ENCODE assay signal across 10 mouse cellular contexts in the genomic region with DNA sequence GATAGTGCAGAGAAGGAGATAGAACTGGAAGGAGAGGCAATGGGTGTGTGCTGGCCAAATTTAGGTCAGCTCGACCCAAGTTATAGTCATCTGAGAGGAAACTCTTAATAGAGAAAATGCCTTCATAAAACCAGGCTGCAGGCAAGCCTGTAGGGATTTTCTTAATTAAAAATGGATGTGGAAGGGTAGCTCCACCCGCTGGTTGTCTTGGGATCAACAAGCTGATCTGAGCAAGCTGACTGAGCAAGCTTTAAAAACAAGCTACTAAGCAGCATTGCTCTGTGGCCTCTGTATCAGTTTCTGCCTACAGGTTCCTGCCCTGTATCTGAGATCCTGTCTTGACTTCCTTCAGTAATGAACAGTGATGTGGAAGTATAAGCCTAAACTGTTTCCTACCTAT.
DNase-seq lines count a peak whose midpoint lies in the region; ATAC-seq and TF ChIP-seq lines count a peak whose summit lies in the region.
"Had no signal": no experiment of that assay in that cellular context is flagged by ENCODE, and none has a peak within 500 bp of the region (broad histone marks: within the 10 kb centered on the region; RNA-seq: fewer than 3 reads in every experiment).

No protein-coding gene starts in this region.

- H3K27ac ChIP-seq in heart, embryonic 12.5 days (ENCODE audit: poor library complexity, severe bottlenecking) = no peak overlapping the region
- no peak overlapping the region for H3K27ac ChIP-seq in layer of hippocampus, adult 2 months
- H3K27ac ChIP-seq: macrophage had no signal

- peak; percentile 3 to 6 for DNase-seq in heart, postnatal 14 days
- DNase-seq in testis, postnatal 10 days (ENCODE audit: low spot score) = peak; percentile 45
- no peak for DNase-seq in testis, postnatal 14 days (ENCODE audit: low spot score)
- peak; percentile 22 to 50 for DNase-seq in layer of hippocampus, adult 2 months (ENCODE audit: low spot score in 2 of 2)
- DNase-seq in spleen, postnatal 10 days (ENCODE audit: low spot score in 2 of 2) = no peak
- no peak for DNase-seq in thymus, postnatal 36 days
- DNase-seq: thymus, postnatal 25 days had no signal

- intact Hi-C loops in heart, postnatal 14 days (cut with DNase I) = no loop called here

- no peak overlapping the region for H3K4me3 ChIP-seq in heart, embryonic 12.5 days
- H3K4me3 ChIP-seq in layer of hippocampus, adult 2 months = no peak overlapping the region

- TF ChIP-seq CTCF in layer of hippocampus, adult 2 months (conservative IDR thresholded peaks at IDR 0.05) = peak; percentile 79

- H3K27me3 ChIP-seq in heart, embryonic 12.5 days (replicated peaks) = no peaks in the 10 kb centered on the region

- no peaks in the 10 kb centered on the region for H3K36me3 ChIP-seq in heart, embryonic 12.5 days

- H3K4me2 ChIP-seq in heart, embryonic 12.5 days = no peak overlapping the region

- 50% methylated on average over 2 of the region's 2 CpGs for WGBS in heart, embryonic 12.5 days

- no peak for ATAC-seq in heart, embryonic 12.5 days (ENCODE audit: insufficient number of reproducible peaks, low FRiP score)
- ATAC-seq: activated CD4-positive, CD25-positive, alpha-beta regulatory T cell, adult 4 months had no signal

- no peak overlapping the region for H3K9ac ChIP-seq in heart, embryonic 12.5 days

- no peaks in the 10 kb centered on the region for H3K4me1 ChIP-seq in heart, embryonic 12.5 days (replicated peaks)

- H3K9me3 ChIP-seq in heart, embryonic 12.5 days (replicated peaks) = no peaks in the 10 kb centered on the region

Comparison
In these comparisons a context has a peak if more than half of its experiments do, and no peak if none do; other contexts are left out.
1. DNase-seq: peak in heart, postnatal 14 days (2 of 2), testis, postnatal 10 days (single experiment) and layer of hippocampus, adult 2 months (2 of 2); none in testis, postnatal 14 days (single experiment), spleen, postnatal 10 days (0 of 2) and thymus, postnatal 36 days (0 of 2).